Mouse (Mus musculus): Measurements from ENCODE around the gene Nr2e3. TPM values are rescaled to one million over a fixed set of nuclear protein-coding genes. Genes with fewer than 3 reads are reported as not detected.

Nr2e3 gene
- total and polyA plus RNA-seq, 2 experiments from 2014 or later, result not detected

GRCm38 (mm10) chr9:59949981-59950380 lies 10.5 kb downstream of the Nr2e3 start:
- no peak for TF ChIP-seq CTCF (IDR thresholded peaks at IDR 0.05; ENCODE audit: low read depth)
- no peak for TF ChIP-seq EP300 (IDR thresholded peaks at IDR 0.05; ENCODE audit: low read depth)
- Histone ChIP-seq H3K4me2 (ENCODE audit: low read depth, low read length) (no peak overlapping the region), H3K9me3 (replicated peaks; ENCODE audit: control insufficient read depth, low read length) (no peaks in the 10 kb centered on the region), H3K9ac (replicated peaks; ENCODE audit: low read depth, low read length) (no peak overlapping the region), H3K27me3 (ENCODE audit: control insufficient read depth, insufficient read depth, low read length) (no peaks in the 10 kb centered on the region), H3K27ac (ENCODE audit: low read depth) (no peak overlapping the region), H3K36me3 (replicated peaks; ENCODE audit: control insufficient read depth, insufficient read depth, low read length) (no peaks in the 10 kb centered on the region), H3K4me1 (ENCODE audit: control insufficient read depth, insufficient read depth) (peaks cover 4% of the 10 kb centered on the region; the same call in 1 of the 2 replicates), H3K4me3 (ENCODE audit: low read depth, low read length) (no peak overlapping the region)
- ATAC-seq (ENCODE audit: insufficient read depth, low read depth) (no peak), DNase-seq (ENCODE audit: low spot score) (no peak)
- WGBS, result 89% methylated on average over 5 of the region's 5 CpGs

DNA sequence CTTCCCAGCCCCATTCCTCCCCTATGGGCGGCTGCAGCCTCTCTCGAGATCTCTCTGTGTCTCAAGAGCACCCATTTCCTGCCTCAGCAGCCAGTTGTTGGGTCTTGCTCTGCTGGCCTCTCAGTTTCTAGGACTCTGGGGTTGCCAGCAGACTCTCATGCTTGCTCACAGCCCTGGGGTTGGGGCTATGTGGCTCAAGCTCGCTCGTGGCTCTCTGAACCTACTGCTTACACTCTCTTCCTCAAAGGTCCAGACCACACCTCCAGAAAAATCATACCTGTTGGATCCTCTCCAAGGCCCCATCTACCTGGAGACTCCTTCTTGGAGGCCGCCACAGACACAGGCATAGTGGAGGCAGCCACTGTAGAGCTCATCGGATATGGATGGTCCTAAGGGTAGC lies 10.9 kb downstream of the Nr2e3 start:
- no peak for ATAC-seq (ENCODE audit: insufficient read depth, low read depth)
- H3K27ac ChIP-seq (ENCODE audit: low read depth), result no peak overlapping the region
- H3K4me2 ChIP-seq (ENCODE audit: low read depth, low read length), result no peak overlapping the region
- H3K9ac ChIP-seq (replicated peaks; ENCODE audit: low read depth, low read length), result no peak overlapping the region
- TF ChIP-seq EP300 (IDR thresholded peaks at IDR 0.05; ENCODE audit: low read depth) (no peak), CTCF (IDR thresholded peaks at IDR 0.05; ENCODE audit: low read depth) (no peak)
- H3K36me3 ChIP-seq (replicated peaks; ENCODE audit: control insufficient read depth, insufficient read depth, low read length), result no peaks in the 10 kb centered on the region
- 79% methylated on average over 6 of the region's 6 CpGs for WGBS
- DNase-seq (ENCODE audit: low spot score), result no peak
- no peak overlapping the region for H3K4me3 ChIP-seq (ENCODE audit: low read depth, low read length)
- H3K27me3 ChIP-seq (ENCODE audit: control insufficient read depth, insufficient read depth, low read length), result no peaks in the 10 kb centered on the region
- 0 out of 2 replicates have a peak, but pooled peaks cover 4% of the 10 kb centered on the region for H3K4me1 ChIP-seq (ENCODE audit: control insufficient read depth, insufficient read depth)
- H3K9me3 ChIP-seq (replicated peaks; ENCODE audit: control insufficient read depth, low read length), result no peaks in the 10 kb centered on the region

DNA sequence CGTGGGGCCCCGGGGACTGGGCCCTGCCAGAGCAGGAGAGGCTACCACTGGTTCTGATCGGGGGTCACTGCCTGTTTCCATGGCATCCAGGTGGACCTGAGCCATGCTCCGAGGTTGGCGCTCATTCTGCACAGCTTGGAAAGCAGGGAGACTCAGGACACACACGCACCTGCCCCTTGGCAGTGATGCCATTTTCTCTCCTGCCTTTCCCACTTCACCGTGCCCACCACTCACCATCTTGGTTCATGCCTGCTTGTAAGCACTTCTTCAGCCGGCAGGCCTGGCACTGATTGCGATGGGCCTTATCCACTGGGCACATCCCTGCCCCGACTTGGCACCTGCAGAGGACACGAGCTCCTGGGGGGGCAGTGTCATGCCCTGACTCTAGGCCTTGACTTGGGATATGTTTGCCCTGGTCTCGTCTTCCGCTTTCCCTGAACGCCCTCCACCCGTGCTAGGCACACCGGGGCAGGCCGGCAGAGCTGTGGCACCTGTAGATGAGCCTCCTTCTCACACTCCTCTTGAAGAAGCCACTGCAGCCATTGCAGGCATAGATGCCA lies 11.7 kb downstream of the Nr2e3 start:
- no peaks in the 10 kb centered on the region for H3K9me3 ChIP-seq (replicated peaks; ENCODE audit: control insufficient read depth, low read length)
- no peak for ATAC-seq (ENCODE audit: insufficient read depth, low read depth)
- no peak for TF ChIP-seq EP300 (IDR thresholded peaks at IDR 0.05; ENCODE audit: low read depth)
- TF ChIP-seq CTCF (IDR thresholded peaks at IDR 0.05; ENCODE audit: low read depth), result no peak
- no peak for DNase-seq (ENCODE audit: low spot score)
- 0 out of 2 replicates have a peak, but pooled peaks cover 4% of the 10 kb centered on the region for H3K4me1 ChIP-seq (ENCODE audit: control insufficient read depth, insufficient read depth)
- H3K27me3 ChIP-seq (ENCODE audit: control insufficient read depth, insufficient read depth, low read length), result no peaks in the 10 kb centered on the region
- no peaks in the 10 kb centered on the region for H3K36me3 ChIP-seq (replicated peaks; ENCODE audit: control insufficient read depth, insufficient read depth, low read length)
- H3K4me2 ChIP-seq (ENCODE audit: low read depth, low read length), result no peak overlapping the region
- H3K4me3 ChIP-seq (ENCODE audit: low read depth, low read length), result no peak overlapping the region
- no peak overlapping the region for H3K27ac ChIP-seq (ENCODE audit: low read depth)
- WGBS, result 85% methylated on average over 17 of the region's 17 CpGs
- no peak overlapping the region for H3K9ac ChIP-seq (replicated peaks; ENCODE audit: low read depth, low read length)

GRCm38 (mm10) chr9:59948226-59948625 lies 12.2 kb downstream of the Nr2e3 start:
- ATAC-seq (ENCODE audit: insufficient read depth, low read depth) (no peak), DNase-seq (ENCODE audit: low spot score) (no peak)
- H3K4me3 ChIP-seq (ENCODE audit: low read depth, low read length), result no peak overlapping the region
- no peak overlapping the region for H3K27ac ChIP-seq (ENCODE audit: low read depth)
- no peaks in the 10 kb centered on the region for H3K9me3 ChIP-seq (replicated peaks; ENCODE audit: control insufficient read depth, low read length)
- 0 out of 2 replicates have a peak, but pooled peaks cover 4% of the 10 kb centered on the region for H3K4me1 ChIP-seq (ENCODE audit: control insufficient read depth, insufficient read depth)
- no peak overlapping the region for H3K4me2 ChIP-seq (ENCODE audit: low read depth, low read length)
- TF ChIP-seq CTCF (IDR thresholded peaks at IDR 0.05; ENCODE audit: low read depth) (no peak), EP300 (IDR thresholded peaks at IDR 0.05; ENCODE audit: low read depth) (no peak)
- no peaks in the 10 kb centered on the region for H3K27me3 ChIP-seq (ENCODE audit: control insufficient read depth, insufficient read depth, low read length)
- no peaks in the 10 kb centered on the region for H3K36me3 ChIP-seq (replicated peaks; ENCODE audit: control insufficient read depth, insufficient read depth, low read length)
- WGBS, result 66% methylated on average over 8 of the region's 8 CpGs
- H3K9ac ChIP-seq (replicated peaks; ENCODE audit: low read depth, low read length), result no peak overlapping the region

GRCm38 (mm10) chr9:59947271-59947670 lies 13.2 kb downstream of the Nr2e3 start:
- Histone ChIP-seq H3K27ac (ENCODE audit: low read depth) (no peak overlapping the region), H3K27me3 (ENCODE audit: control insufficient read depth, insufficient read depth, low read length) (no peaks in the 10 kb centered on the region), H3K4me2 (ENCODE audit: low read depth, low read length) (no peak overlapping the region), H3K4me1 (ENCODE audit: control insufficient read depth, insufficient read depth) (no peaks in the 10 kb centered on the region), H3K9me3 (replicated peaks; ENCODE audit: control insufficient read depth, low read length) (no peaks in the 10 kb centered on the region), H3K36me3 (replicated peaks; ENCODE audit: control insufficient read depth, insufficient read depth, low read length) (no peaks in the 10 kb centered on the region), H3K9ac (replicated peaks; ENCODE audit: low read depth, low read length) (no peak overlapping the region), H3K4me3 (ENCODE audit: low read depth, low read length) (no peak overlapping the region)
- ATAC-seq (ENCODE audit: insufficient read depth, low read depth), result no peak
- TF ChIP-seq EP300 (IDR thresholded peaks at IDR 0.05; ENCODE audit: low read depth), result no peak
- no peak for TF ChIP-seq CTCF (IDR thresholded peaks at IDR 0.05; ENCODE audit: low read depth)
- no peak for DNase-seq (ENCODE audit: low spot score)
- WGBS, result 86% methylated on average over 8 of the region's 8 CpGs

DNA sequence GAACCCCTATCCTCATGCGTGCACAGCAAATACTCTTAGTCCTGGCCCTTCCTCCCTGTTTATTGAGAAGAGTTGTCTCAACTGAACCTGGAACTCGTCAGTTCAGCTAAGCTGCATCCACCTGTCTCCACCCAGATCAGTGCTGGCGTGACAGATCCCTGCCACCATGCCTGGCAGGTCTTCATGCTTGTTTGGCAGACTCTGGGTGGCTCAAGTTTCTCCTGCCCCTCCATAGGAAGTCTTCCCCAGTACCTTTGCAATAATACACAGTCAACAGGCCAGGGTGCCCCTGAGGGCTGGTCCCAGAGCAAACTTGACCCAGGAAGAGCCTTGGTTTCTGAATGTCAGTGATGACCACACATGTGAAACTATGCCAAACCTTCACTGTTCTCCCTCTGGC lies 15.2 kb downstream of the Nr2e3 start:
- DNase-seq (ENCODE audit: low spot score), result no peak
- Histone ChIP-seq H3K27ac (ENCODE audit: low read depth) (no peak overlapping the region), H3K4me2 (ENCODE audit: low read depth, low read length) (no peak overlapping the region), H3K27me3 (ENCODE audit: control insufficient read depth, insufficient read depth, low read length) (no peaks in the 10 kb centered on the region), H3K9ac (replicated peaks; ENCODE audit: low read depth, low read length) (no peak overlapping the region), H3K9me3 (replicated peaks; ENCODE audit: control insufficient read depth, low read length) (no peaks in the 10 kb centered on the region), H3K4me1 (ENCODE audit: control insufficient read depth, insufficient read depth) (peaks cover 6% of the 10 kb centered on the region; the same call in 1 of the 2 replicates), H3K36me3 (replicated peaks; ENCODE audit: control insufficient read depth, insufficient read depth, low read length) (no peaks in the 10 kb centered on the region), H3K4me3 (ENCODE audit: low read depth, low read length) (no peak overlapping the region)
- 80% methylated on average over 3 of the region's 3 CpGs for WGBS
- TF ChIP-seq CTCF (IDR thresholded peaks at IDR 0.05; ENCODE audit: low read depth) (no peak), EP300 (IDR thresholded peaks at IDR 0.05; ENCODE audit: low read depth) (no peak)
- ATAC-seq (ENCODE audit: insufficient read depth, low read depth), result no peak

Data from heart, postnatal 0 days (tissue).